Mouse (Mus musculus): ENCODE data around the gene Atp2b4. TPM values are rescaled to one million over a fixed set of nuclear protein-coding genes. Genes with fewer than 3 reads are reported as not detected.

Gene Atp2b4
- polyA plus RNA-seq, 1 experiment = 8.0 TPM

GRCm38 (mm10) chr1:133771831-133772399 is 28.9 kb downstream of the Atp2b4 start:
- Histone ChIP-seq H3K4me1 (ENCODE audit: control insufficient read depth, insufficient read depth, insufficient read length) (no peaks in the 10 kb centered on the region), H3K27ac (ENCODE audit: insufficient read depth, low read length) (no peak overlapping the region), H3K4me3 (ENCODE audit: extremely low read depth, insufficient read depth, insufficient read length) (no peak overlapping the region), H3K27me3 (ENCODE audit: control insufficient read depth, insufficient read depth, low read length) (no peaks in the 10 kb centered on the region), H3K36me3 (ENCODE audit: control insufficient read depth, insufficient read depth, low read length) (no peaks in the 10 kb centered on the region)
- DNase-seq (ENCODE audit: low read depth in 1 of 2, low spot score in 2 of 2) = no peak
- no peak for TF ChIP-seq CTCF (IDR thresholded peaks at IDR 0.05; ENCODE audit: extremely low read depth, insufficient read depth, insufficient read length, insufficient replicate concordance)
- no peak for TF ChIP-seq POLR2A (IDR thresholded peaks at IDR 0.05; ENCODE audit: low read depth, low read length)
- 81% methylated on average over 10 of the region's 10 CpGs for WGBS

- TF ChIP-seq POLR2A (IDR thresholded peaks at IDR 0.05; ENCODE audit: low read depth, low read length) (no peak), CTCF (IDR thresholded peaks at IDR 0.05; ENCODE audit: extremely low read depth, insufficient read depth, insufficient read length, insufficient replicate concordance) (no peak)
- no peaks in the 10 kb centered on the region for H3K36me3 ChIP-seq (ENCODE audit: control insufficient read depth, insufficient read depth, low read length)
- WGBS = 95% methylated on average over 5 of the region's 5 CpGs
- no peaks in the 10 kb centered on the region for H3K27me3 ChIP-seq (ENCODE audit: control insufficient read depth, insufficient read depth, low read length)
- H3K4me3 ChIP-seq (ENCODE audit: extremely low read depth, insufficient read depth, insufficient read length) = no peak overlapping the region
- no peaks in the 10 kb centered on the region for H3K4me1 ChIP-seq (ENCODE audit: control insufficient read depth, insufficient read depth, insufficient read length)
- H3K27ac ChIP-seq (ENCODE audit: insufficient read depth, low read length) = no peak overlapping the region
- no peak for DNase-seq (ENCODE audit: low read depth in 1 of 2, low spot score in 2 of 2)
These were observed 32.8 kb downstream of the Atp2b4 start for GRCm38 (mm10) chr1:133767994-133768393.

- Histone ChIP-seq H3K27ac (ENCODE audit: insufficient read depth, low read length) (no peak overlapping the region), H3K27me3 (ENCODE audit: control insufficient read depth, insufficient read depth, low read length) (no peaks in the 10 kb centered on the region), H3K36me3 (ENCODE audit: control insufficient read depth, insufficient read depth, low read length) (no peaks in the 10 kb centered on the region), H3K4me3 (ENCODE audit: extremely low read depth, insufficient read depth, insufficient read length) (no peak overlapping the region), H3K4me1 (ENCODE audit: control insufficient read depth, insufficient read depth, insufficient read length) (no peaks in the 10 kb centered on the region)
- 87% methylated on average over 11 of the region's 11 CpGs for WGBS
- no peak for TF ChIP-seq CTCF (IDR thresholded peaks at IDR 0.05; ENCODE audit: extremely low read depth, insufficient read depth, insufficient read length, insufficient replicate concordance)
- no peak for TF ChIP-seq POLR2A (IDR thresholded peaks at IDR 0.05; ENCODE audit: low read depth, low read length)
- DNase-seq (ENCODE audit: low read depth in 1 of 2, low spot score in 2 of 2) = no peak
These were observed 33.8 kb downstream of the Atp2b4 start for GRCm38 (mm10) chr1:133766901-133767529.

- Histone ChIP-seq H3K36me3 (ENCODE audit: control insufficient read depth, insufficient read depth, low read length) (no peaks in the 10 kb centered on the region), H3K4me1 (ENCODE audit: control insufficient read depth, insufficient read depth, insufficient read length) (no peaks in the 10 kb centered on the region), H3K27me3 (ENCODE audit: control insufficient read depth, insufficient read depth, low read length) (no peaks in the 10 kb centered on the region), H3K4me3 (ENCODE audit: extremely low read depth, insufficient read depth, insufficient read length) (no peak overlapping the region), H3K27ac (ENCODE audit: insufficient read depth, low read length) (no peak overlapping the region)
- no peak for DNase-seq (ENCODE audit: low read depth in 1 of 2, low spot score in 2 of 2)
- WGBS = 85% methylated on average over 4 of the region's 4 CpGs
- TF ChIP-seq CTCF (IDR thresholded peaks at IDR 0.05; ENCODE audit: extremely low read depth, insufficient read depth, insufficient read length, insufficient replicate concordance) = no peak
- no peak for TF ChIP-seq POLR2A (IDR thresholded peaks at IDR 0.05; ENCODE audit: low read depth, low read length)
These were observed 35.5 kb downstream of the Atp2b4 start for GRCm38 (mm10) chr1:133765376-133765775.

GRCm38 (mm10) chr1:133762946-133763422 is 37.9 kb downstream of the Atp2b4 start:
- Histone ChIP-seq H3K4me1 (ENCODE audit: control insufficient read depth, insufficient read depth, insufficient read length) (no peaks in the 10 kb centered on the region), H3K27ac (ENCODE audit: insufficient read depth, low read length) (no peak overlapping the region), H3K4me3 (ENCODE audit: extremely low read depth, insufficient read depth, insufficient read length) (no peak overlapping the region), H3K36me3 (ENCODE audit: control insufficient read depth, insufficient read depth, low read length) (no peaks in the 10 kb centered on the region), H3K27me3 (ENCODE audit: control insufficient read depth, insufficient read depth, low read length) (no peaks in the 10 kb centered on the region)
- 82% methylated on average over 5 of the region's 5 CpGs for WGBS
- DNase-seq (ENCODE audit: low read depth in 1 of 2, low spot score in 2 of 2) = no peak
- TF ChIP-seq POLR2A (IDR thresholded peaks at IDR 0.05; ENCODE audit: low read depth, low read length) (no peak), CTCF (IDR thresholded peaks at IDR 0.05; ENCODE audit: extremely low read depth, insufficient read depth, insufficient read length, insufficient replicate concordance) (no peak)

- H3K27me3 ChIP-seq (ENCODE audit: control insufficient read depth, insufficient read depth, low read length) = no peaks in the 10 kb centered on the region
- H3K4me3 ChIP-seq (ENCODE audit: extremely low read depth, insufficient read depth, insufficient read length) = no peak overlapping the region
- WGBS = 92% methylated on average over 5 of the region's 5 CpGs
- TF ChIP-seq CTCF (IDR thresholded peaks at IDR 0.05; ENCODE audit: extremely low read depth, insufficient read depth, insufficient read length, insufficient replicate concordance) (no peak), POLR2A (IDR thresholded peaks at IDR 0.05; ENCODE audit: low read depth, low read length) (no peak)
- no peaks in the 10 kb centered on the region for H3K4me1 ChIP-seq (ENCODE audit: control insufficient read depth, insufficient read depth, insufficient read length)
- DNase-seq (ENCODE audit: low read depth in 1 of 2, low spot score in 2 of 2) = no peak
- H3K36me3 ChIP-seq (ENCODE audit: control insufficient read depth, insufficient read depth, low read length) = no peaks in the 10 kb centered on the region
- no peak overlapping the region for H3K27ac ChIP-seq (ENCODE audit: insufficient read depth, low read length)
These were observed 39.6 kb downstream of the Atp2b4 start for GRCm38 (mm10) chr1:133761278-133761677.

GRCm38 (mm10) chr1:133754317-133754868 is 46.4 kb downstream of the Atp2b4 start:
- no peak for TF ChIP-seq POLR2A (IDR thresholded peaks at IDR 0.05; ENCODE audit: low read depth, low read length)
- no peaks in the 10 kb centered on the region for H3K4me1 ChIP-seq (ENCODE audit: control insufficient read depth, insufficient read depth, insufficient read length)
- DNase-seq (ENCODE audit: low read depth in 1 of 2, low spot score in 2 of 2) = no peak
- H3K4me3 ChIP-seq (ENCODE audit: extremely low read depth, insufficient read depth, insufficient read length) = no peak overlapping the region
- no peaks in the 10 kb centered on the region for H3K36me3 ChIP-seq (ENCODE audit: control insufficient read depth, insufficient read depth, low read length)
- H3K27me3 ChIP-seq (ENCODE audit: control insufficient read depth, insufficient read depth, low read length) = no peaks in the 10 kb centered on the region
- WGBS = 77% methylated on average over 4 of the region's 4 CpGs
- no peak overlapping the region for H3K27ac ChIP-seq (ENCODE audit: insufficient read depth, low read length)
